Mouse (Mus musculus): ENCODE measurements around the gene Gm10972. TPM values are rescaled to one million over a fixed set of nuclear protein-coding genes. Genes with fewer than 3 reads are reported as not detected.
"Not testable (repeated sequence)": the region's sequence is repeated elsewhere in the genome, so short reads cannot be mapped to it uniquely, and the experiment has no call there.

Gm10972 gene
- total RNA-seq, 2 experiments from 2014 or later: not detected

DNA sequence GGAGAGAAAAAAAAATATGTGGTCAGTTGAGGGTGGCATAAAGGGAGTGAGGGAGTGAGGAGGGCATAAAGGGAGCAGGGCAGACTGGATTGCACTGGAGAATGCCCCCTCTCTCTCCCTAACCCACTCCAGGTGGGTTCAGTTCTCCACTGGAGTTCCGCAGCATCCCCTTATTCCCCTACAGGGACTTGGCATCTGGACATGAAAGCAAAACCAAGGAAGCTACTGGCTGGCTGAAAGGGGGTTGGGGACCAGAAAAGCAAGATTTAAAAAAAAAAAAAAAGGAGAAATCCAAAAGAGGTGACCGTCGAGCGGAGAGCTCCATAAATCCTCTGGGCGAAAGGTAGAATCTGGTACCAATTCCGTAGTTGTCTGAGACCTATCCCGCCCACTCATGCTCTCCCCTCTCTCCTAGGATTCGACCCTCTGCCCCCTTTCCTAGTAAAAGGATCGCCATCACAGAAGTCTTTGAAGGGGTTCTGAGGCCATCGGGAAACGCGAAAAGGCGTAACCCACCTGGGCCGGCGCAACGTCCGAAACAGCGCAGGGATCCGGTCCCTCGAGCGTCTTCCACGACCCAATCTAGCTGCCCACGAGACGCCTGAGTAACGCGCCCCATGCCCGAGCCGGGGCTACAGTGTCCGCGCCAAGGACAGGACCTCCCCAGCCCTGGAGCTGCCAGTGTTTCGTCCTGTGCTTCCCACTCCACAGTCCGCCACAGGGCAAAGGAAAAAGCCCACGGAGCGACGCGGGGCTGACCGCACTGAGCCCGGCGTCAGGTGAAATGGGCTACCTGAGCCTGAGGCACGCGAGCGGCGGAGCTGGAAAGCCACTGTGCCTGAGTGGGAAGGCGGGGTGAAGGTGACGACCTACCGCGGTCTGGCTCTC lies 15.2 kb downstream of the Gm10972 start:
- intact Hi-C loops (cut with DNase I); DNase-seq: not testable (repeated sequence)

DNA sequence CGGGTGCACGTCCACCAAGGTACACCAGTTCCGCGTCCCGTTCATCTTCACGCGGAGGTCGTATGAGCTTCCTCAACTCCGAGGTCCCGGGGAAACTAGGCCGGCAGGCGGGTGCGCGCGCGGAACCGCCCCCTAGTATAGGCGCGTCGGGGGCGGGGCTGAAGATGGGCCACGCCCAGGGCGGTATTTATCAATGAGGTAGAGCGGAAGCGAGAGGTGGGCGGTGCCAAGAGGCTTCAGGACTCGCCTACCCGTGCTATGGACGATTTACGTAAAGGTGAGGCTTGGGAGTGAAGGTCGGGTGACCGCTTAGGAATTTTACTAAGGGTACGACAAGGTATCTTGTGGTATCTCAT lies 15.8 kb downstream of the Gm10972 start, which contains the start of gene Tuft1:
TSS of gene Tuft1 (minus strand) at position 133 of the 356 bp plus-strand sequence.
- intact Hi-C loops (cut with DNase I): not testable (repeated sequence)
- peak; percentile 59 for DNase-seq

DNA sequence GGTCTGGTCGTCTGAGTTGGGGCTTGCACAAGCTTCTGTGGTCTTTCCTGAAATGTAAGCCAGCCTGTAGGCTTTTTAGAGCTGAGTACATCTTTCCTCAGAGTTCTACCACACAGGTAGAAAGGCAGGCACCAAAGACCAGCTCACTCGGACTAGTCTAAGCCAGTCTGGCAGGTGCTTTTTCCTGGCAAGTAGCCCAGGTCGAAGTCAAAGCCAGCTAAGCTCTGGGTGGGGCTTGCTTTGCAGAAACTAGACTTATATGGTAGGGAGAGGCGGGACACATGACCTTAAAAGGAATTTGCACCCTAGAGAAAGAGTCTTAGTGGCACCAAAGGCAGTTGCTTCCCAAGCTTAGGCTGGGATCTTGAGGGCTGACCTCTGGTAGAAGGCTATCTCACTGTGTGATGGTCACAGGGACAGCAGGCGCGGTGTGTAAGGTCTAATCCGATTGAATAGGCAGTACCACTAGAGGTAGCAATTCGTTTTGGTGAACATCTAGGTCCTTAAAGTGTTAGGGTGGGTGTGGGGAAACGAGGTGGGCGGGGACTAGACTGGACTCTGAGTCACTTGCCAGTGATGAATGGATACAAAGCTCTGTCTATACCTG lies 16.3 kb downstream of the Gm10972 start:
- intact Hi-C loops (cut with DNase I); DNase-seq: not testable (repeated sequence)

DNA sequence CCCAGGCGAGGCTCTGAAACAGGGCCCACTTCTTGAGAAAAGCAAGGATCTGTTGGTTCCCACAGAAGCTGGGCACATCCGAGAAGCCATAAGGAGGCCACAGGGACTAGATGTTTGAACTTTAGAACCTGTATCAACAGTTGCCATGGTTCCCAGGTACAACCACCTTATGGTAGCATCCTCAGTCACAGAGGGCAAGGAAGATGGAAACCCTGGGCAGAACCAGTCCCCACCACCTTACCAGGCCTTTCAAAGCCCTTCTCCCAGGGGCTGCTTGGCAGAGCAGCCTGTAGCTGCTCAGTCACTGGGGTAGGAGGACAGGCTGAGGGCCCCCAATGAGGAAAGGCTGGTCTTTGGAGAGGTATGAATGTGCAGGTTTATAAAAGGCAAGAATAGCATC lies 17.9 kb downstream of the Gm10972 start:
- DNase-seq; intact Hi-C loops (cut with DNase I): not testable (repeated sequence)

DNA sequence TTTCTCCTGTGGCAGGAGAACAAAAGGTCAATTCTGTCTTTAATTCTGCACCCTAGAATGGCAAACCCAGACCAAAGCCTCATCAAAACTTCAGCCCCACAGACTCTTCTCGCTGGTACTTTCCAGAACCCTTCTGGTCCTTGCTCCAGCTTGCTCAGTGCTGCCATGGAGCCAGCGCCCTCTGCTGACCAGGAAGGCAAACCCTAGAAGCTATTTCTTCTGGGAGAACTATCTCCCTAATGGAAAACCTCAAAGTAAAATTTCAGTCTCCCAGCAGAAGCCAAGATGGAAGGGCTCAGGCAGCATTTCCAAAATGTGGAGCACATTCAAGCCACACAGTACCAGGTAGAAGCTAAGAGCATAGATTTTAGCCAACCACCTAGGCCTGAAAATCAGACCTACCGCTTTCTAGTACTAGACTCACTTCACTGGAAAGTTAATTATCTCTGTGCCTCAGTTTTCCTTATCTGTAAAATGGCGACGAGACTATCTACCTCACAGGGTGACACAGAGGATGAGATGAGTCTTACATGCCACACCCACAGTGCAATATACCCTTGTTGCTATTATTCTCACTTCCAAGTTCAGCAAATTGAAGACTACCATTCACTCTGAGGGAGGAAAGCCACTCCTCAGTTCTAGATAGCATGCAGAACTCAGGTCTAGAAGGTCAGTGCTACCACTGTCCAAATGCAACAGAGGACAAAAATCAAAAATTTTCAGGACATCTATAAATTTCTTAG lies 22.3 kb downstream of the Gm10972 start:
- intact Hi-C loops (cut with DNase I); DNase-seq: not testable (repeated sequence)

DNA sequence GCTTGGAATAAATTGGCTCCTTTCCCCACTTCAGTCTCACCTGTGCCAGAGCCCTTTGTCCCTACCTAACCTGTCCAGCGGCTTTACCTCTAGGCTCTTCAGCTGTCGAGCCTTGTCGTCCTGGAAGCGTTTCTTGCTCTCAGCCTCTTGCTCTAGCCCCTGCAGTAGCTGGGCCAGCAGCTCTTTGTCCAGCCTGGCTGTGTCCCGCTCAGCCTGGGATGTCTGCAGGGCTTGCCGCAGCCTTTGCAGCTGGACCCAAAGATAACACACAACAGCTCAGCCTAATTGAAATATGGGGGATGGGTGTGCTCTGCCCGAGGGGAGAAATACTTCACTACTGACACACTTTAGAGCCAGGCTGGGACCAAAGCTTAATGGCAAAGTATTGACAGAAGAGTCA lies 23.0 kb downstream of the Gm10972 start:
- DNase-seq; intact Hi-C loops (cut with DNase I): not testable (repeated sequence)

DNA sequence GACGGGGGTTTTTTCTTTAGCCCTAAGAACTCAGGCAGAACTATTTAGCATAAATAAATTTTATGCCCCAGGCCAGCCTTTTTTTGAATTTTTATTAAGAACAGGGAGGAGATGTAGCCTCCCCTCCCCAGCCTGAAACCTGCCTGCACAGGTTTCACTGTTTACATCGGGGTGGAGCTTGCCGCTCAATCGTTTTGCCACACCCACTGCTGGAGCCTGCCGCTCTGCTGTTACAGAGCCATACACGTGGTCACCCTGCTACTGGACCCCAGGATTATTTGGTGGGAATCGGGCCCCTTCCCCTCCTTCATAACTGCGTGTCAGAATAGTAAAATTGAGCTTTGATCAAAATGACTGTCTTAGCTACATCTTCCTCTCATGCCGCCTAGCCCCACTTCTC lies 32.2 kb downstream of the Gm10972 start:
- DNase-seq; intact Hi-C loops (cut with DNase I): not testable (repeated sequence)

DNA sequence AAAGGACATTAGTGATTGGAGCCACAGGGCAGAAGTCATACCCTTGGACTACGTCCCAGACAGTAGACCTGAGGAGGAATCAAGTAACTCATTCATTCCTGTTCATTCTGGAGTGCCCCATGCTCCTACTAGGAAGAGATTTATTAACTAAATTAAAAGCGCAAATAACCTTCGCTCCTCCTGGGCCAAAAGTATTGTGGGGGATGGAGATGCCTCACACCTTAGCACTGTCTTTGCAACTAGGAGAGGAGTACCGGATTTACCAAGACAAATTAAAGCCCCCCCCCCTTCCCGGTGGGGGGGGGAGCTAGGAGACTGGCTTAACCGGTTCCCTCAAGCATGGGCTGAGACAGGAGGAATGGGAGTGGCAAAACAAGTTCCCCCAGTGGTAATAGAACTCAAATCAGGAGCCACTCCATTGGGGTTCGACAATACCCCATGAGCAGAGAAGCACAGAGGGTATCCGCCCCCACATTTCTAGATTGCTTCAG lies 36.5 kb downstream of the Gm10972 start:
- intact Hi-C loops (cut with DNase I): no loop called here
- DNase-seq: no peak

DNA sequence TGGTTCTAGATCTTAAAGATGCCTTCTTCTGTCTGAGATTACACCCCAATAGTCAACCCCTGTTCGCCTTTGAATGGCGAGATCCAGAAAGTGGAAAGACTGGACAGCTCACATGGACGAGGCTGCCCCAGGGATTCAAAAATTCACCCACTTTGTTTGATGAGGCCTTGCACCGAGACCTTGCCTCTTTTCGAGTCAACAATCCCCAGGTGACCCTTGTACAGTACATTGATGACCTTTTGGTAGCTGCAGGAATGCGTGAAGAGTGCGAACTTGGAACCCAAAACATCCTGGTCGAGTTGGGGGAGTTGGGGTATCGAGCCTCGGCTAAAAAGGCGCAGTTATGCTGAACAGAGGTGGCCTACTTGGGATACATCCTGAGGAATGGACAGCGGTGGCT lies 37.1 kb downstream of the Gm10972 start:
- DNase-seq; intact Hi-C loops (cut with DNase I): not testable (repeated sequence)

DNA sequence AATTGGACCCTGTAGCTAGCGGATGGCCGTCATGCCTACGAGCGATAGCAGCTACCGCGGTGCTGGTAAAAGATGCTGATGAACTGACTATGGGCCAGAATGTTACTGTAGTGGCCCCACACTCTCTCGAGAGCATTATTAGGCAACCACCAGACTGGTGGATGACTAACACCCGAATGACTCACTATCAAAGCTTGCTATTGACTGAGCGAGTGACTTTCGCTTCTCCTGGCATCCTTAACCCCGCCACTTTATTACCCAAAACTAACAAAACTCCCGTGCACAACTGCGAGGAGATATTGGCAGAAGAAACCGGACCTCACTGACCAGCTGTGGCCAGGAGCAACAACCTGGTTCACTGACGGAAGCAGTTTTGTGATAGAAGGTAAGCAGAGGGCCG lies 37.9 kb downstream of the Gm10972 start:
- intact Hi-C loops (cut with DNase I): no loop called here
- no peak for DNase-seq

DNA sequence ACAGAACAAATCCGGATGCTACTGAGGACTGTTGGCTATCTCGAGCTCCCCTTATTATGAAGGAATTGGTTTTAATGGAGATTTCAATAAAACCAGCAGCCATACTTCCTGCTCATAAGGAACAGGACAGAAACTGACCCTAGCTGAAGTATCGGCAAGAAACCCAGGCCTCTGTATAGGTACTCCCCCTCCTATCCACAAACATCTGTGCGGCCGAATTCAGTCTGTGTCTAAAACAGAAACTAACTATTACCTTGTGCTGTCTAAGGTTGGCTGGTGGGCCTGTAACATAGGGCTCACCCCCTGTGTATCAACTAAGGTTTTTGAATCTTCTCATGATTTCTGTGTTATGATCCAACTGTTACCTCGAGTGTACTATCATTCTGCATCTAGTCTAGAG lies 40.7 kb downstream of the Gm10972 start:
- no peak for DNase-seq
- intact Hi-C loops (cut with DNase I): no loop called here

DNA sequence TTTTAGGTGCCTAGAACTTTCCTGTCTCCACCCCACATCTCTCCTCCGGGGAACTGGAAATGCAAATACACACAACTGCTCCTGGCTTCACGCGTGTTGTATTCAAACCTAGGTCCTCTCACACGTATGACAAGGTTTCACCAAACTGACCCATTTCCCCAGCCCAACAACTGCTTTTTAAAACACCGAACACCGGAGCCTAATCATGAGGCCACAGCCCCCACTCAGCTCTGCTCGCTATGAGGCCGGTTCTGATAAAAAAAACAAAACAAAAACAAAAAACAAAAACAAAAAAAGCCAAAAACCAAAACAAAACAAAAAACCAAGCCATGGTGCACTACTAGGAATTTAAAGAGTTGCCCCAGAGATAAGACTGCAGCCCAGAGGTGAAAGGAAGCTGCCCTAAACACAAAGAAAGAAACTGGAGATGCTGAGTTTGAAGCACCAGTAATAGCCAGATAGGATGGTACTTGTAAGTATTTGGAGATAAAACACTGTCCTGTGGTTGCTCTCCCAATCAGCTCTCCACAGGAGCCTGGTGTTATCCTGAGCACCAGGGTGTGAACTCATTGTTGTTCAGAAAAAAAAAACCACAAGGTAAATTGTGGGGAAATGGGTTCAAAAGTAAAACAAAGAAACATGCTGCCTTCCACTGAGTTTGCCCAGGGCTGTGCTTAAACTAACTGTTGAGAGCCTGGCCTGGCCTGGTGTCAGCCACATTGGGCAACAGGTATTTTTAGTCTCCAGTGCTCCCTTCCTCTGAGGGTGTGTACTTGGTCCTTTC lies 43.3 kb downstream of the Gm10972 start:
- intact Hi-C loops (cut with DNase I); DNase-seq: not testable (repeated sequence)

DNA sequence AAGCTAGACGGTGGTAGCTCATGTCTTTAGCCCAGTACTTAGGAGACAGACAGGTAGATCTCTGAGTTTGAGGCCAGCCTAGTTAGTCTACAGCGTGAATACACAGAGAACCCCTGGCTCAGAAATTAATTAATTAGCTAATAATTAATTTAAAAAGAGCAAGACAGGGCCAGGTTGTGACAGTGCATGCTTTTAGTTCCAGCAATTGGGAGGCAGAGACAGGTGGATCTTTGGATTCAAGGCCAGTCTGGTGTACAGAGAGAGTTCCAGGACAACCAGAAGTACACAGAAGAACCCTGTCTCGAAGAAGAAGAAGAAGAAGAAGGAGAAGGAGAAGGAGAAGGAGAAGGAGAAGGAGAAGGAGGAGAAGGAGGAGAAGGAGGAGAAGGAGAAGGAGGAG lies 45.8 kb downstream of the Gm10972 start:
- intact Hi-C loops (cut with DNase I); DNase-seq: not testable (repeated sequence)

DNA sequence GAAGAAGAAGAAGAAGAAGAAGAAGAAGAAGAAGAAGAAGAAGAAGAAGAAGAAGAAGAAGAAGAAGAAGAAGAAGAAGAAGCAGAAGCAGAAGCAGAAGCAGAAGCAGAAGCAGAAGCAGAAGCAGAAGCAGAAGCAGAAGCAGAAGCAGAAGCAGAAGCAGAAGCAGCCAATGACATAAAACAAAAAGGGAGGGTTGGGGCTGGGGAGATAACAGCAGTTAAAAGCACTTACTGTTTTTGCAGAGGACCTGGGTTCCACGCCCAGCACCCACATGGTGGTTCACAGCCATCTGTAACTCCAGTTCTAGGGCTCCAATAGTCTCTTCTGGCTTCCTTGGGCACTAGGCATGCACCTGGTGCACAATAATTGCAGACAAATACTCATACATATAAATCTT lies 46.3 kb downstream of the Gm10972 start:
- intact Hi-C loops (cut with DNase I); DNase-seq: not testable (repeated sequence)

DNA sequence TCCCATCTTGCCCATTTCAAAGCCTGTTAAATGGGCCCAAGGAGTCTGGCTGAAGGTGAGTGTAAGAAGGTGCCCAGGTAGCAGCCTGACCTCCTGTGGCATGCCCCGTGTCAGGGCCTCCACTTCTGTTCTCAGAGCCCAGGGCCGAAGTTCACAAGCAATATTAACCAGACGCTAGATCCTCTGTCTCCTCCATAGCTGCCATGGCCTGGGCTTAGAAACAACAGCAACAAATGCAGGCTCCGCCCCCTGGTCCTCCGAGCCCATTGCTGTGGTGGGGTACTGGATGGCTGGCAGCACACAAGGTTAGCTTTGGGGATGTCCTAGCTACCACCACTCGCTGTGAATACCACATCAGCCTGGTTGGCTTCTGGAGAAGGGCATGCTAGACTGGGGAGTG lies 47.2 kb downstream of the Gm10972 start:
- intact Hi-C loops (cut with DNase I); DNase-seq: not testable (repeated sequence)

DNA sequence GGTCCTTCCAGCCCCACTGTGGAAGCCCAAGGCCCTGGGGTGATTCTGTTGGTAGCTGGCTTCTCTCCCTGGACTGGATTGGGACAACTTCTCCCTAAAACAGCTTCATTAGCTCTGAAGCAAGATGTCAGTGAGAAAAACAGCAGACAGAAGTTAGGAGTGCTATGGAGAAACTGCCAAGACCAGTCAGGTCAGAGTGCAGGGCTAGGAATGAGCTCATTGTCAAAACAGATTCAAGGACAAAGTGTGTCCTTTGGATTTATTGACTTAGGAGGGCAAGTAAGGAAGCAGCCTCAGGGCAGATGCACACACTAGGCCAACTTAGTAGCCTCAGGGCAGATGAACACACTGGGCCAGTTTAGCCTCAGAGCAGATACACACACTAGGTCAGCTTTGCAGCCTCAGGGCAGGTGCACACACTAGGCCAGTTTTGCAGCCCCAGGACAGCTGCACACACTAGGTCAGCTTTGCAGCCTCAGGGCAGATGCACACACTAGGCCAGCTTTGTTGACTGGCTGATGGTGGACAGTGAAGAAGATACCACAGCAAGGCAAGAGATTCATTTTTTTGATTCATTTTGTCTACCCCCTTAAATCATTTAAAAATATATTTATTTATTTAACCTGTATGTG lies 47.8 kb downstream of the Gm10972 start:
- intact Hi-C loops (cut with DNase I): no loop called here
- DNase-seq: no peak

DNA sequence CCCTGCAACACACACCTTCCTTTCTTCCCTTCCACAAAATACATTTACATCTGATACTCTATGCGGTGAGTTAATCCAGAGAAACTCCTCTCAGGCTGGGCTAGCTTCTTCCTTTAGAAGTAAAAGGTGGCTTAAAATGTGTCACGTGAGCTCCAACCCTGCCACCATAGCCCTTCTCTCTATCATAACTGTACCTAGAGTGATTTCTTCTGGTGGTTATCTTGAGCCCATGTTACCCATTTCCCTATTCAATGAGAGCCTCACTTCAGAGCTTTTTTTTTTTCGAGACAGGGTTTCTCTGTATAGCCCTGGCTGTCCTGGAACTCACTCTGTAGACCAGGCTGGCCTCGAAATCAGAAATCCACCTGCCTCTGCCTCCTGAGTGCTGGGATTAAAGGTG lies 48.8 kb downstream of the Gm10972 start:
- intact Hi-C loops (cut with DNase I); DNase-seq: not testable (repeated sequence)
